Mouse (Mus musculus): ENCODE results near the gene Ing1.
"Not testable (repeated sequence)": the region's sequence is repeated elsewhere in the genome, so short reads cannot be mapped to it uniquely, and the experiment has no call there.

- not testable (repeated sequence) for TF ChIP-seq CTCF (IDR thresholded peaks at IDR 0.05; ENCODE audit: low read depth, low read length); POLR2A (IDR thresholded peaks at IDR 0.05; ENCODE audit: borderline replicate concordance, low read depth, low read length)
Measured at GRCm38 (mm10) chr8:11551497-11551896, 3.9 kb upstream of the Ing1 start.
